Mouse (Mus musculus) midbrain, embryonic 16.5 days (tissue): ENCODE results near the gene Ism2. TPM values are rescaled to one million over a fixed set of nuclear protein-coding genes. Genes with fewer than 3 reads are reported as not detected.
A peak's percentile ranks its signal among the peaks of the same experiment; 100 is the strongest.
"Not testable (repeated sequence)": the region's sequence is repeated elsewhere in the genome, so short reads cannot be mapped to it uniquely, and the experiment has no call there.

Source experiments
- ATAC-seq: fragments of 200-750 bp; cut with Nextera tagmentation; 2 replicates; pipeline ENCODE4 v1.8.0; 2017; ENCODE audit warnings: moderate TSS enrichment
- H3K27ac ChIP-seq: fragments of 300-500 bp; sonication (generic); 2 replicates; pipeline ENCODE4 v1.5.1; 2014; ENCODE audit warnings: mild to moderate bottlenecking, low read length, mixed read lengths
- H3K27me3 ChIP-seq: fragments of 300-500 bp; sonication (generic); 2 replicates; pipeline ENCODE4 v1.6.1; 2014; ENCODE audit warnings: low read depth, low read length, mixed read lengths; ENCODE audit not compliant: control insufficient read depth, insufficient read depth
- H3K36me3 ChIP-seq: fragments of 300-500 bp; sonication (generic); 2 replicates; pipeline ENCODE4 v1.6.1; 2014; ENCODE audit warnings: mild to moderate bottlenecking, low read length, moderate library complexity, mixed read lengths; ENCODE audit not compliant: control insufficient read depth, insufficient read depth
- H3K4me1 ChIP-seq: fragments of 300-500 bp; sonication (generic); 2 replicates; pipeline ENCODE4 v1.6.1; 2014; ENCODE audit warnings: mild to moderate bottlenecking, low read length, mixed read lengths; ENCODE audit not compliant: control insufficient read depth, insufficient read depth
- H3K4me2 ChIP-seq: fragments of 300-500 bp; sonication (generic); 2 replicates; pipeline ENCODE4 v1.6.1; 2014; ENCODE audit warnings: mild to moderate bottlenecking, low read length, mixed read lengths
- H3K4me3 ChIP-seq: fragments of 300-500 bp; sonication (generic); 2 replicates; pipeline ENCODE4 v1.5.1; 2014; ENCODE audit warnings: low read depth, mild to moderate bottlenecking, low read length, moderate library complexity, mixed read lengths
- H3K9ac ChIP-seq: fragments of 300-500 bp; sonication (generic); 2 replicates; pipeline ENCODE4 v1.6.1; 2014; ENCODE audit warnings: low read depth, low read length, mixed read lengths
- H3K9me3 ChIP-seq: fragments of 300-500 bp; sonication (generic); replicated peaks from 2 replicates; pipeline ENCODE4 v1.6.1; 2014; ENCODE audit warnings: mild to moderate bottlenecking, low read length, mixed read lengths; ENCODE audit not compliant: control insufficient read depth, poor library complexity, severe bottlenecking
- WGBS: fragments of 180-500 bp; shearing (Covaris S2); extraction: QIAGEN DNeasy Blood & Tissue Kit; methylation state at CpG from one replicate; pipeline ENCODE4 v1.1.7; 2014; 5-methylcytosine and 5-hydroxymethylcytosine counted together
- polyA plus RNA-seq: library from polyadenylated mRNA; unstranded; fragments of >200 nt; fragmentation: Nextera tagmentation; extraction: Ambion mirVana; gene quantifications from 2 replicates; pipeline ENCODE4 v1.2.1, GENCODE M21; 2015

Gene Ism2
- polyA plus RNA-seq, 1 experiment from 2014 or later, result 2.2 TPM

- H3K36me3 ChIP-seq, result no peaks in the 10 kb centered on the region
- peaks cover 16% of the 10 kb centered on the region for H3K4me1 ChIP-seq
- 37% methylated on average over 6 of the region's 6 CpGs for WGBS
- H3K9me3 ChIP-seq, result no peaks in the 10 kb centered on the region
- H3K27me3 ChIP-seq, result no peaks in the 10 kb centered on the region
- ATAC-seq, result no peak
- no peak overlapping the region for H3K4me3 ChIP-seq
- H3K27ac ChIP-seq, result no peak overlapping the region
- H3K4me2 ChIP-seq, result no peak overlapping the region
- no peak overlapping the region for H3K9ac ChIP-seq
Measured at GRCm38 (mm10) chr12:87331053-87331456, 31.6 kb upstream of the Ism2 start.

GRCm38 (mm10) chr12:87330213-87330612 is 30.7 kb upstream of the Ism2 start:
- no peak overlapping the region for H3K4me3 ChIP-seq
- peaks cover 16% of the 10 kb centered on the region for H3K4me1 ChIP-seq
- H3K4me2 ChIP-seq, result no peak overlapping the region
- no peak for ATAC-seq
- H3K9me3 ChIP-seq, result no peaks in the 10 kb centered on the region
- no peaks in the 10 kb centered on the region for H3K36me3 ChIP-seq
- WGBS, result 67% methylated on average over 2 of the region's 2 CpGs
- H3K9ac ChIP-seq, result no peak overlapping the region
- H3K27ac ChIP-seq, result no peak overlapping the region
- H3K27me3 ChIP-seq, result no peaks in the 10 kb centered on the region

- H3K9ac ChIP-seq, result no peak overlapping the region
- no peak overlapping the region for H3K4me3 ChIP-seq
- 10% methylated on average over 4 of the region's 4 CpGs for WGBS
- no peaks in the 10 kb centered on the region for H3K27me3 ChIP-seq
- peak; percentile 55; the same call in 1 of the 2 replicates for ATAC-seq
- H3K9me3 ChIP-seq, result no peaks in the 10 kb centered on the region
- no peaks in the 10 kb centered on the region for H3K36me3 ChIP-seq
- H3K27ac ChIP-seq, result 0 out of 2 replicates have a peak overlapping the region, but pooled peaks have one; percentile 40
- H3K4me2 ChIP-seq, result no peak overlapping the region
- peaks cover 16% of the 10 kb centered on the region for H3K4me1 ChIP-seq
Measured at GRCm38 (mm10) chr12:87328025-87328424, 28.5 kb upstream of the Ism2 start.

- WGBS, result 9% methylated on average over 7 of the region's 7 CpGs
- H3K27me3 ChIP-seq, result no peaks in the 10 kb centered on the region
- ATAC-seq, result peak; percentile 84
- H3K9ac ChIP-seq, result no peak overlapping the region
- H3K4me1 ChIP-seq, result peaks cover 16% of the 10 kb centered on the region
- H3K4me3 ChIP-seq, result no peak overlapping the region
- H3K9me3 ChIP-seq, result no peaks in the 10 kb centered on the region
- H3K27ac ChIP-seq, result peak overlapping the region; percentile 40; the same call in 1 of the 2 replicates
- no peak overlapping the region for H3K4me2 ChIP-seq
- H3K36me3 ChIP-seq, result no peaks in the 10 kb centered on the region
Measured at GRCm38 (mm10) chr12:87327610-87328009, 28.1 kb upstream of the Ism2 start.

GRCm38 (mm10) chr12:87325452-87325851 is 25.9 kb upstream of the Ism2 start:
- peaks cover 13% of the 10 kb centered on the region; the same call in 1 of the 2 replicates for H3K4me1 ChIP-seq
- ATAC-seq, result no peak
- no peaks in the 10 kb centered on the region for H3K36me3 ChIP-seq
- no peaks in the 10 kb centered on the region for H3K9me3 ChIP-seq
- no peak overlapping the region for H3K4me3 ChIP-seq
- no peak overlapping the region for H3K9ac ChIP-seq
- H3K27ac ChIP-seq, result no peak overlapping the region
- WGBS, result 93% methylated on average over 3 of the region's 3 CpGs
- no peaks in the 10 kb centered on the region for H3K27me3 ChIP-seq
- no peak overlapping the region for H3K4me2 ChIP-seq

GRCm38 (mm10) chr12:87319229-87319628 is 19.7 kb upstream of the Ism2 start:
- H3K27me3 ChIP-seq, result no peaks in the 10 kb centered on the region
- no peak overlapping the region for H3K4me3 ChIP-seq
- H3K9ac ChIP-seq, result no peak overlapping the region
- ATAC-seq, result no peak
- H3K9me3 ChIP-seq, result no peaks in the 10 kb centered on the region
- no peak overlapping the region for H3K4me2 ChIP-seq
- no peaks in the 10 kb centered on the region for H3K36me3 ChIP-seq
- H3K27ac ChIP-seq, result no peak overlapping the region
- 85% methylated on average over 3 of the region's 3 CpGs for WGBS
- no peaks in the 10 kb centered on the region for H3K4me1 ChIP-seq

- Histone ChIP-seq H3K4me2 (no peak overlapping the region), H3K27ac (no peak overlapping the region), H3K27me3 (no peaks in the 10 kb centered on the region), H3K4me1 (no peaks in the 10 kb centered on the region), H3K36me3 (no peaks in the 10 kb centered on the region), H3K9me3 (no peaks in the 10 kb centered on the region), H3K4me3 (no peak overlapping the region), H3K9ac (no peak overlapping the region)
- no peak for ATAC-seq
- WGBS, result 66% methylated on average over 1 of the region's 1 CpGs
Measured at GRCm38 (mm10) chr12:87317951-87318350, 18.4 kb upstream of the Ism2 start.

GRCm38 (mm10) chr12:87313098-87313497 is 13.6 kb upstream of the Ism2 start:
- no peak overlapping the region for H3K4me3 ChIP-seq
- H3K36me3 ChIP-seq, result peaks cover 15% of the 10 kb centered on the region
- H3K9me3 ChIP-seq, result no peaks in the 10 kb centered on the region
- no peak for ATAC-seq
- no peak overlapping the region for H3K27ac ChIP-seq
- no peaks in the 10 kb centered on the region for H3K27me3 ChIP-seq
- WGBS, result 60% methylated on average over 2 of the region's 2 CpGs
- H3K9ac ChIP-seq, result no peak overlapping the region
- H3K4me1 ChIP-seq, result no peaks in the 10 kb centered on the region
- no peak overlapping the region for H3K4me2 ChIP-seq

- ATAC-seq, result 0 out of 2 replicates have a peak, but pooled peaks have one; percentile 59
Measured at GRCm38 (mm10) chr12:87306584-87306844, 7.0 kb upstream of the Ism2 start.

More at GRCm38 (mm10) chr12:87306584-87306844, 7.0 kb upstream of the Ism2 start:
- 63% methylated on average over 4 of the region's 4 CpGs for WGBS
- not testable (repeated sequence) for H3K9me3 ChIP-seq, H3K27me3 ChIP-seq, H3K27ac ChIP-seq, H3K36me3 ChIP-seq, H3K4me3 ChIP-seq, H3K4me2 ChIP-seq, H3K9ac ChIP-seq, H3K4me1 ChIP-seq
